Mouse (Mus musculus) embryo, embryonic 10 days (tissue): ENCODE measurements at regions not wholly inside any gene's neighbourhood (a gene's known extent, or its start where the extent isn't known, plus 50 kb on each side); places are given as distances from the start of the nearest gene placed in this dataset.
"Not testable (repeated sequence)": the region's sequence is repeated elsewhere in the genome, so short reads cannot be mapped to it uniquely, and the experiment has no call there.

Experiments used
- DNase-seq: peaks from one replicate; pipeline ENCODE4 v3.0.0-alpha.2; 2015; ENCODE audit warnings: low spot score

GRCm38 (mm10) chr6:44010946-44011345 is 344.9 kb upstream of the Tpk1 start:
- DNase-seq: peak; percentile 17

- DNase-seq: not testable (repeated sequence)
Observed at GRCm38 (mm10) chr6:44007196-44007595, 341.1 kb upstream of the Tpk1 start.
